ENCODE assay signal across 8 mouse cellular contexts in the genomic region with DNA sequence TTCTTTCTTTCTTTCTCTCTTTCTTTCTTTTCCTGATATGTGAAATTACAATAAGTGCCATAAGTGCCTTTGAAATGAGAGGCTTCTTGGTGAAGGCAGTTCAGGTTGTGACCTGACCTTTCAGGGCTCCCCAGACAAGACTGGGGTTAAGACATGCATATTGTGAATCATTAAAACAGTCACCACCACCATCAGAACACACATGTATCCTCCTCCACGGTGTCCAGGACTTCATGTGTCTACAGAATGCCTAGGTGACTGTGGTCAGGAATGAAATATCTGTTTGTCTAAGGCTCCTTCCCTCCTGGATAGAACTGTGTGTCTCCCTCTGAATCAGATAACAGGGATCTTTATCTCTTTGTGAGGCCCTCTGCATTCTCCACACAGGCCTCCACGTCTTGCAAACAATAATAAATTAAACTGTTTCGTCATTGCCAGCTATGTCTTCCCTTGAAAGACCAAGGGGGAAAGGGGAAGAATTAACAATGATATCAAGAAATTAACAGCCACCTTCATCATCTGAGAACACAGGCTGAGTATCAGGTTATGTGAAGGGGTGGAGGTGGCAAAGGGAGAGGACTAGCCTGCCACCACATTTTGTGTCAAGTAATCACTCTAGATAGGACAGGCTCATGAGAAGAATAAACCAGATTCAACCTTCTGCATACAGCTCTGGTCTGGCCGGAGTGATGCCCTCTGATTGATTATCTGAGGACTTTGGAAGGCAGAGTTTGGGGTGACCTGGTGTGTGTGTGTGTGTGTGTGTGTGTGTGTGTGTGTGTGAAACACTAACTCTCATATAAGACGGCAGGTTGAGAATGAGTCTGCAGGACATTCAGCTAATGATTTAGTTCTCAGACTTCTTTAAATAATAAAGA. TPM values are rescaled to one million over a fixed set of nuclear protein-coding genes. Genes with fewer than 3 reads are reported as not detected.
DNase-seq lines count a peak whose midpoint lies in the region; ATAC-seq and TF ChIP-seq lines count a peak whose summit lies in the region.

No protein-coding gene starts in this region.

- peak overlapping the region; percentile 72 for H3K27ac ChIP-seq in kidney, adult 2 months (ENCODE audit: insufficient read depth, low read depth, low read length)
- peak overlapping the region; percentile 99 for H3K27ac ChIP-seq in embryonic facial prominence, embryonic 10.5 days (replicated peaks)
- H3K27ac ChIP-seq in hindbrain, embryonic 16.5 days (ENCODE audit: low read depth, low read length) = peak overlapping the region; percentile 44; the same call in 1 of the 2 replicates
- H3K27ac ChIP-seq in midbrain, postnatal 0 days (ENCODE audit: low read depth, low read length) = no peak overlapping the region

- H3K4me3 ChIP-seq in kidney, adult 2 months (ENCODE audit: insufficient read depth, low read depth, low read length) = peak overlapping the region; percentile 43
- H3K4me3 ChIP-seq in embryonic facial prominence, embryonic 10.5 days = peak overlapping the region; percentile 95
- peak overlapping the region; percentile 77 for H3K4me3 ChIP-seq in hindbrain, embryonic 16.5 days (ENCODE audit: low read length)
- peak overlapping the region; percentile 68 for H3K4me3 ChIP-seq in midbrain, postnatal 0 days (ENCODE audit: low read depth, low read length)

- peak; percentile 20 for DNase-seq in kidney, adult 2 months
- DNase-seq in kidney, postnatal 10 days = no peak
- no peak for DNase-seq in embryonic facial prominence, embryonic 10.5 days (ENCODE audit: low spot score)
- DNase-seq in midbrain, postnatal 0 days (ENCODE audit: low spot score) = no peak
- no peak for DNase-seq in frontal cortex, adult 2 months (ENCODE audit: extremely low spot score in 1 of 2, low spot score in 1 of 2)
- DNase-seq in T-cell, adult 2 months (ENCODE audit: low spot score) = no peak
- DNase-seq in right cerebral cortex, adult 18-20 months = no peak

- TF ChIP-seq POLR2A in kidney, adult 2 months (IDR thresholded peaks at IDR 0.05; ENCODE audit: low read depth, low read length) = no peak

- H3K4me2 ChIP-seq in hindbrain, embryonic 16.5 days (ENCODE audit: low read length) = peak overlapping the region; percentile 90
- peak overlapping the region; percentile 87 for H3K4me2 ChIP-seq in midbrain, postnatal 0 days (ENCODE audit: low read depth, low read length, poor library complexity, severe bottlenecking)

- no peaks in the 10 kb centered on the region for H3K27me3 ChIP-seq in kidney, adult 2 months (replicated peaks; ENCODE audit: control insufficient read depth, insufficient read depth, low read length)
- H3K27me3 ChIP-seq in embryonic facial prominence, embryonic 10.5 days (replicated peaks; ENCODE audit: low read depth, poor library complexity, severe bottlenecking) = peaks cover 34% of the 10 kb centered on the region; the same call in 1 of the 2 replicates
- H3K27me3 ChIP-seq in hindbrain, embryonic 16.5 days (replicated peaks; ENCODE audit: control insufficient read depth, insufficient read depth, low read length) = no peaks in the 10 kb centered on the region
- peaks cover 31% of the 10 kb centered on the region for H3K27me3 ChIP-seq in midbrain, postnatal 0 days (ENCODE audit: insufficient read depth, low read length)

- 9% methylated on average over 5 of the region's 5 CpGs for WGBS in kidney, adult 2 months
- 7% methylated on average over 5 of the region's 5 CpGs for WGBS in embryonic facial prominence, embryonic 10.5 days
- WGBS in hindbrain, embryonic 16.5 days = 21% methylated on average over 5 of the region's 5 CpGs
- 23% methylated on average over 5 of the region's 5 CpGs for WGBS in midbrain, postnatal 0 days

- peak overlapping the region; percentile 94 for H3K9ac ChIP-seq in hindbrain, embryonic 16.5 days (ENCODE audit: low read depth, low read length)
- peak overlapping the region; percentile 48 for H3K9ac ChIP-seq in midbrain, postnatal 0 days (replicated peaks; ENCODE audit: low read length, poor library complexity, severe bottlenecking)

- H3K36me3 ChIP-seq in kidney, adult 2 months (ENCODE audit: control insufficient read depth, insufficient read depth, low read length) = peaks cover 19% of the 10 kb centered on the region
- H3K36me3 ChIP-seq in embryonic facial prominence, embryonic 10.5 days (replicated peaks) = peaks cover 65% of the 10 kb centered on the region
- no peaks in the 10 kb centered on the region for H3K36me3 ChIP-seq in hindbrain, embryonic 16.5 days (ENCODE audit: control insufficient read depth, insufficient read depth, low read length)
- H3K36me3 ChIP-seq in midbrain, postnatal 0 days (ENCODE audit: insufficient read depth, low read length) = no peaks in the 10 kb centered on the region

- H3K9me3 ChIP-seq in embryonic facial prominence, embryonic 10.5 days = no peaks in the 10 kb centered on the region
- H3K9me3 ChIP-seq in hindbrain, embryonic 16.5 days (ENCODE audit: control insufficient read depth, low read length) = no peaks in the 10 kb centered on the region
- H3K9me3 ChIP-seq in midbrain, postnatal 0 days (ENCODE audit: low read length) = no peaks in the 10 kb centered on the region

- ATAC-seq in hindbrain, embryonic 16.5 days = no peak
- no peak for ATAC-seq in midbrain, postnatal 0 days (ENCODE audit: low FRiP score)

- peaks cover 9% of the 10 kb centered on the region; the same call in 1 of the 2 replicates for H3K4me1 ChIP-seq in kidney, adult 2 months (ENCODE audit: control insufficient read depth, insufficient read depth, low read length)
- peaks cover 58% of the 10 kb centered on the region for H3K4me1 ChIP-seq in embryonic facial prominence, embryonic 10.5 days
- no peaks in the 10 kb centered on the region for H3K4me1 ChIP-seq in hindbrain, embryonic 16.5 days (ENCODE audit: control insufficient read depth, insufficient read depth, low read depth, low read length)
- no peaks in the 10 kb centered on the region for H3K4me1 ChIP-seq in midbrain, postnatal 0 days (ENCODE audit: insufficient read depth, low read length)

- TF ChIP-seq CTCF in kidney, adult 2 months (conservative IDR thresholded peaks at IDR 0.05; ENCODE audit: insufficient read depth, insufficient read length, low read depth, low read length) = no peak
- no peak for TF ChIP-seq CTCF in midbrain, postnatal 0 days (IDR thresholded peaks at IDR 0.05)

RNA-seq across cellular contexts. Expression of a gene that starts 10.6 kb away (rescaled TPM):
- 193 and 288 TPM in 2 replicates for polyA plus RNA-seq in kidney, adult 2 months (2012; rRNA removed)
- polyA plus RNA-seq in embryonic facial prominence, embryonic 10.5 days (2016; fragmentation: Nextera tagmentation; extraction: Ambion mirVana) = 89.7 and 99.8 TPM in 2 replicates
- 63.1 and 68.9 TPM in 2 replicates for polyA plus RNA-seq in hindbrain, embryonic 16.5 days (2015; fragmentation: Nextera tagmentation; extraction: Ambion mirVana)
- 38.9 and 43.2 TPM in 2 replicates for total RNA-seq in midbrain, postnatal 0 days (2014; rRNA removed)
- polyA plus RNA-seq in midbrain, postnatal 0 days (2015; fragmentation: Nextera tagmentation; extraction: Ambion mirVana) = 65.4 and 81.6 TPM in 2 replicates
- 29.0 and 30.2 TPM in 2 replicates for polyA plus RNA-seq in frontal cortex, adult 2 months (2012; rRNA removed)

Comparison
In these comparisons a context has a peak if more than half of its experiments do, and no peak if none do; other contexts are left out.
1. H3K4me3 ChIP-seq: peak in every context shown above with its lines; median percentile 95 in embryonic facial prominence, embryonic 10.5 days; 77 in hindbrain, embryonic 16.5 days; 68 in midbrain, postnatal 0 days; 43 in kidney, adult 2 months.